Mouse (Mus musculus): ENCODE measurements around the gene Acox2.
"Not testable (repeated sequence)": the region's sequence is repeated elsewhere in the genome, so short reads cannot be mapped to it uniquely, and the experiment has no call there.

Gene Acox2

DNA sequence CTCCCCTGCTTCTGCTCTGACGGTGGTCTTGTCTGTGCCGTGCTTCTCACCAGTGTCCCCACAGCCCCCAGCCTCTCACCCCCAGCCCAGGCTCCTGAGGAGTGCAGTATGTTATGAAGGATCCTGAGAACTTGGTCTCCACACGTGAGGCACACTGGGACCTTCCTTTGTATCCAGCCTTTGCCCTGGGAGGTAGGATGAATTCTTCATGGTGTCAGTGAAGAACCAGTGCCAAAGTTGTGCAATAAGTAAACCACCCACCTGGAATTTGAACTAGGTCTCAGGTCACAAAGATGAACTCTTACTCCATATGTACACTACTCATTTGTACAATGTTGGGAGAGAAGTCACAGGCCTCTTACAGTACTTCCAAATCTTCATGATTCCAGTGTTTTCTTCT, at the start of gene Acox2:
TSS of gene Acox2 (minus strand) at position 188 of the 400 bp plus-strand sequence.
- no peak for DNase-seq (ENCODE audit: low spot score)

DNA sequence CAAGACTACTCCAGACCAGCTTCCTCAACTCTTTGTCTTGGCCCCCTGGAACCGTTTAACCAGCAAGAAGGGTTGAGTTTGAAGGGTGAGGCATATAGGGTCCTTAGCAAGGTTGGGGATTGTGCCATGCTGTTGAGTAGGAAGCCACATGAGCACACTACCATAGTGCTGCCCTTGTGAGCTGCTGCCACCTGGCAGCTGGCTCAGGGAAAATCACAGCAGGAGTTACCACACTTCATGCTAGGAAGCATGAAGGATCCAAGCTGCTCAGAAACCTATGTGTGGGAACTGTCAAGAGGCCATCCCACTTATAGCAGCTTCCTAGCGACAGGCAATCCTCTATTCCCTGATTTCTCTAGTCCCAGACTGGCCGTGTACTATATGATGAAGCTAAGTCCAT, 49.5 kb upstream of the Acox2 start:
- DNase-seq (ENCODE audit: low spot score): no peak

DNA sequence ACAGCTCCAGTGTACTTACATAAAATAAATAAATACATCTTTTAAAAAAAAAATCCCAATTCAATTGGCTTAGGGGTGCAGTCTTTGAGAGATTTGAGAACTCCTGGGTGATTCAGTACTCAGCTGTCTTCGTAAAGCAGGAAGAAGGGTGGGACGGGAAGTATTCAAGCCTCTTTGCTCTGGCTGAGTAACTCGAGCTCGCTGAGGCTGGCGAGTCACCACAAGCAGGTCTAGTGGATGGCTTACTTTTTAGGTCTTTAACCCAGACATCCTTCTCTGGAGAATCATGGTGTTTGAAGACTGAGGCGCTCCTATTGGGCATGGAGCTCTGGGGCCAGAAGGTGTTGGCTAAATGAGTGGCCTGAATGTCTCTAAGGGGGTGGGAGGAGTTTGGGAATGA, 47.7 kb upstream of the Acox2 start:
- DNase-seq (ENCODE audit: low spot score): no peak

DNA sequence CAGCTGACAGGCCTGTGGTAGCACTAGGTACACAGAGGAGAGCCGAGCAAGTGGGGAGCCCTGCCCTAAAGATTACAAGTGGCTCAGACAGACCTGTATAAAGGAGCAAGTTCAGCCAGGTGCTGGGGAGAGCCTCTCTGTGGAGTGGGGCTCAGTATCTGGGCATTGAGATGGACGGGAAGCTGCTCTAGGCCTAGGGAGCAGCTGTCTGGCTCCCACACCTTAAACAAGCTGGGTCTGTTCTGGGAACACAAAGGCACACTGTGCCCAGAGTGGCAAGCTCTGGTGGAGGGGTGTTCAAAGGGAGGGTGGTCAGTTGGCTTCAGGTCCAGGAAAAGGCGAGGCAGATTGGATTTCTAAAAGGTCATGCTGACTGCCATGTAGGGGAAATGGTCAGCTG, 45.9 kb upstream of the Acox2 start:
- no peak for DNase-seq (ENCODE audit: low spot score)

DNA sequence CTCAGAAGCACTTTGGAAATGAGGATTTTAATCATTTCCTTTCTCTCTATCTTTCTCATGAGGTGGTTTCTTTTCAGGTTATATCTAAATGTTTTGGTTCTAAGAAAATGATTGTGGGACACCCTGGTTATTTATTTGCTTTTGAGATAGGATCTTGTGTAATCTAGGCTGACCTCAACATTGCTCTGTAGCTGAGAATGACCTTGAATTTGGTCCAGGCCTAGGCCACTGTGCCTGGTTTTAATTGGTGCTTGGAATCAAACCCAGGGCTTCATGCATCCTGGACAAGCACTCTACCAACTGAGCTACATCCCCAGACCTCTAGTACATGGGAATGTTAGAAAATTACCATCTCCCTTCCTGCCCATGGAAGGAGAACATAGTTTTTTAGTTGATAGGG, 44.9 kb upstream of the Acox2 start:
- DNase-seq (ENCODE audit: low spot score): no peak

DNA sequence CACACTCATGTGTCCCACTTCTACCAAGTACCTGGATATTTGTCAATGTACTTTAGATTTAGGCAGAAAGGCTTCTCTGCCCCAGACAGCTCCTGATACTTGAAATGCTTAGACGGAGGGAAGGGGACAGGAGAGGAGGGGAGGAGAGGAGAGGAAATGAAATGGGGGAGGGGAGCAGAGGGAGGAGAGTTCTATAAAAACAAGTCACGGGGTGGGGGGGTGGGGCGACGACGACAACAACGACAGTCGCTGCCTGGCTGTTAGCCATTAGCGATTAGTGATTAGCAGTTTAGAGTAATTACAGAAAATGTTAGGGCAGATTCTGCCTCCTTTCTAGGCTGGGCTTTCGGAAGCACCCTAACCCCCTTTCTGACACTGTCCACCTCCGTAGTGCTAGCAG, 43.5 kb upstream of the Acox2 start:
- no peak for DNase-seq (ENCODE audit: low spot score)

DNA sequence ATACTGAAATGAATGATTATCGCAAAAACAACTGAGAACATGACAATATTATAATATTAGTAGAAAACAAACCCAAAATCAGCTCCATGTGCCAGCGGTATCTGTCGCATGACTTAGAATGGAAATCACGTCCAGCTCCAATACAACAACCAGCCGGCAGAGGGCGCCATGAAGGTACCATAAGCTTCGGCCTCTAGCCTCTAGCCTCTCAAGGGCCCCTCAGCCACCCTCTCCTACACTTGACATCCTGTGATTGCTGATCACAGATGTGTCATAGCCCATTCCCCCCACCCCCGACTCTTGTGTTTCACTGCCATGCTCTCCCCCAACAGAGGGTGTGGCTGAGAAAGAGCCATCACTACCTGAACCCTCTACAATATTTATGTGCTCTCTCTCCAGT, 41.1 kb upstream of the Acox2 start:
- peak; percentile 79 for DNase-seq (ENCODE audit: low spot score)

DNA sequence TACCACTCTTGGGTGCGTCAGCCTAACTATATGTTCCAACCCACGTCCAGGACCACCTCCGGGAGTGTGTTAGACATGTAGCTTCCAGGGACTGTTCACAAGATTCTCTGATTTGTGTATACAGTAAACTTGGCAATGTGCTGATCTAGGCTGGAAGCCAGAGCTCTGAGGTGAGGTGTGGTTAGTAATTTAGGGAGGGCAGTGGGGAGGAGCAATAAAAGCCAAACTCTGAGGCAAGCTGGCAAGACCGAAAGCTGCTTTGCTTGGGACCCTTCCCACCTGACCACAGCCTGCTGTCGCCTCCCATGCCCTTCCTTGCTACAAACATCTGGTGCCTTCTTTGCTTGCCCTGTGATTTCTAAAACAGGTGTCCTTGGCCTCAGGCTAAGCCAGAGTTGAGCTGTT, 38.7 kb upstream of the Acox2 start:
- DNase-seq (ENCODE audit: low spot score): no peak

DNA sequence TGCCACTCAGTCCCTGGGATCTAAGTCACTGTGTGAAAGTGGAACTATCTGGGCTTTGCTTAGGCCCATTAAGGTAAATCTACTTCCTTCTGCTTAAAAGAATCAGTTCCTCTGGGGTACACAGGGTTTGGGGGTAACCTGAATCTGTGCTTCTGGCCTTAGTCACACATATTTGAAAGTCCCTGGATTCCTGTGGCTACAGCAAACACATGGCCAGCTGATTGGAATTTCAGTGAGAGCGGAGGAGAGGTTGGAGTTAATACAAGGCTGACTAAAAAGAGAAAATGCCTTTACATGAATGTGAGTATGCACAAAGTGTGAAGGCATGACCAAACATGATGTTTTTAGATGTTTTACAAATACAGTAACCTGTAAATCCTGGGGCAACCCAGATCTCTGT, 35.1 kb upstream of the Acox2 start:
- no peak for DNase-seq (ENCODE audit: low spot score)

DNA sequence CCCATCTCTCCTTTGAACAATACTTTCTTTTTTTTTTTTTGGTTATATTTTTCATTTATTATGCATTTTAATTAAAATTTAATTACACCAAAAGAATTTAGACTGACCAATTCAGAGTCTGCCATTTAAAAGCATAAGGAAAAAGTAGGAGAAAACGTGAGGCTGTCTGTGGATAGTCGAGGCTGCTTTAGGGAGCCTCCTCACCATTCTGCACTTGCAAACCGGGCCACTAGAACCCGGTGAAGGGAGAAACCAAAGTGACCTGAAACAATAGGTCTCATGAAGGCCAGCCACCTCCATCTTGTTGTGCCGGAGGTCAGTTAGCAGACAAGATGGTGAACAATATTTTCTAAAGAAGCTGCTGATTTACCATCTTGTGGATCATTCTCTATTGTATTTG, 27.4 kb upstream of the Acox2 start:
- not testable (repeated sequence) for DNase-seq (ENCODE audit: low spot score)

DNA sequence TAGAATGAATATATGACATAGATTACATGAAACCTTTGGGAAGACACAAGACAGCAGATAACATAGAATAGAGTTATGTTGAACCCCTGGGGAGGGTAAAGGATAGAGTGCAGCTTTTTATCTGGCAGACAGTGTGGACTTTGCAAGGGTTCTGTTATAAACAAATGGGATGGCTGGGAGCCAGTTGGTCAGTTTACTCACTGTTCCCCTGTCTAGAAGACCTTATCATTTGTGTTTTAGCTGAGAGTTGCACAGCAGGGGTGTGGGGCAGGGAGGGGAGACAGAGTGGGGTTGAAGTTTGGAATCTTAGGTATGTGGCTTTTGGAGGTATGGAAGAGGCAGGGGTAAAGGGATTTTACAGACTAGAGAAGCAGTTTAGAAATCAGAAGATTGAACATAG, 24.6 kb upstream of the Acox2 start:
- DNase-seq (ENCODE audit: low spot score): no peak

DNA sequence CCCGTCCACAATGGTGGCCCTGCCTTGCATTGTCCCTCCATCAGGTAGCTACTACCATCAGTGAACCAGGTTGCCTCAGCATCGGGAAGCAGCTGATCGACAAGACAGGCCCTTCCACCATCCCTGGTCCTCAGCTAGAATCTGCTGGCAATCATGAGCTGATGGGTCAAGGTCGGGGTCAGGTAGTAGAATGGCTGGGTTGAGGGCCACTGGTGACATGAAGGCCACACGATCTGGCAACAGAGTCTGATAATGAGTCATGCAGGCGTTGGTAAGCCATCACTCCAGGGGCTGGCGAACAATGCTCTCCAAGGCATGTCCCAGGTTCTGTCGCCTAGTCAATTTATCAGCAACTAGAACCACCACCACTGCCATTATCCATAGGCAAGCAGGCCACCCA, 12.1 kb upstream of the Acox2 start:
- DNase-seq (ENCODE audit: low spot score): not testable (repeated sequence)

DNA sequence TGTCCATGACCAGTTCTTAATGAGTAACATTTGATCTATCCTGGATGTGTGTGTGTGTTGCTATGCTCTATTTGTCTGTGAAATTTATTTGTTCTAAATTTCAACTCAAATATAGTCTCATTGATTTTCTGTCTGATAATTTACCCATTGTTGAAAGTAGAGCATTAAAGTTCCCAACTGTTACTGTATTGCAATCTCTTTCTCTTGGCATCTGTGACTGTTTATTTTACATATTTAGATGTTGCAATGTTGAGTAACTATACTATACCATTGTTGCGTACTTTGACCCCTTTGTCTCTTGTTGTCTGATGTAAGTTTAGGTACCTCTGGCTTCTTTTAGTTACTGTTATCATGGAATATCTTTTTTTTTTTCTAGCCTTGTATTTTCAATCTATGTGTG, 5.2 kb upstream of the Acox2 start:
- DNase-seq (ENCODE audit: low spot score): no peak

DNA sequence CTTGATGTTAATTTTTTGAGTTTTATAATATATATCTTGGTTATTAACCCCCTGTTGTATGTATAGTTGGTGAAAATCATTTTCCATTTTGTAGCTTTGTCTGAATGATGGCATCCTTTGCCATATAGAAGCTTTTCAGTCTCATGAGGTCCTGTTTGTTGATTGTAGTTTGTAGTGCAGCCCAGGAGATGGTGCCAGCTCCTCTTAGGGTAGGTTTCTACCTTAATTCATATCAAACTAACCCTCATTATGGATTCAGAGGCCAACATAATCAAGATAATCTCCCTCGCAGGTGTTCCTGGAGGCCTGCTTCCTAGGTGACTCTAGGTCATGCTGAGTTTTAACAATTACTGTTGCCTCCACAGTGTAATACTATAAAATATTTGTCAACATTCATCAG, 3.1 kb upstream of the Acox2 start:
- no peak for DNase-seq (ENCODE audit: low spot score)

DNA sequence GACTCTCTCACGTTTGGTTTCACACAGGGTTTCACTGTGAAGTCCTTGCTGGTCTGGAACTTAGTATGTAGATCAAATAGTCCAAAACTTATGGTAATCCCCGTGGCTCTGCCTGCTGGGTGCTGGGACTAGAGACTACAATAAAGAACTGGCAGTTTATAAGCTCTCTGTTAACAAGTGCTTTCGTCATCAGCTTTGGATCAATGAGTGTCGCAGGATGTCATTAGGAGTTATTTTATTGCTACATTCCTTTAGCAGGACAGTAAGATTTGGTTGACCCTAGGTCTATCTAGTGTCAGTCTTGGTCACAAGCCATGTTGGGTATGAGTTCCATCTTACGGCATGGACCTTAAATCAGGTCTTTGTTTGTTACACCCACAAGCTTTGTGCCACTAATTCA, 1.1 kb upstream of the Acox2 start:
- no peak for DNase-seq (ENCODE audit: low spot score)

DNA sequence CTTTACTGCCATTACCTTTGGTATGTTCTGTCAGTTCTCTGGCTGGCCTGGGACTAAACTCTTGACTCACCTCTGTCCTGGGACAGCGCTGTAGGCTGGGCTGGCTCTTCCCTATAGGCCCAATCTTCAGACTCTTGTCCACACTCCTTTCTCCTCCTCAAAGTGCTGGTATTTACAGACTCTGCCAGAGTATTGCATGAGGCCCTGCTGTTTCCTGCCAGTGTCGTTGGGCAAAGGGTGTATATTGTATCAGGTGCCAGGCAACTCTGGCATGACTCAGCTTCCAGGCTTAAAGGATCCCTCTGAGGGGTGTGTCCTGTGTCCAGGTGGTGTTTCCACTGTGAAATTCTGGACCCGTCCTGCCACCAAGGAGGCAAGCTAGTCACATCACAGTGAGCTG, 401 bp downstream of the Acox2 start:
- DNase-seq (ENCODE audit: low spot score): no peak

DNA sequence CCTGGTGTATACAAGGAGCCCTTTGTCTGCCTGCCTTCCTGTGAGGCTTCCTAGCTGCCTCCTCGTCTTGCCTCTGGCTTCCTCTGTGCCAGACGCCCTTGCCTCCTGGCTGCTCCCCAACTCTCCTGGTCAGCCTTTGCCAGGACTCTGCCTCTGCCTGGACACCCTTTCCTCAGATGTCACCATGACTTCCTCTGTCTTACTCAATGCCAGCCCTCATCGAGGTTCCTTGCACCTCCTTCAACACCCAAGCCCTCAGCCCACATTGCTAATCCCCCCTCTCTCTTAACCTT, 872 bp downstream of the Acox2 start:
- no peak for DNase-seq (ENCODE audit: low spot score)

DNA sequence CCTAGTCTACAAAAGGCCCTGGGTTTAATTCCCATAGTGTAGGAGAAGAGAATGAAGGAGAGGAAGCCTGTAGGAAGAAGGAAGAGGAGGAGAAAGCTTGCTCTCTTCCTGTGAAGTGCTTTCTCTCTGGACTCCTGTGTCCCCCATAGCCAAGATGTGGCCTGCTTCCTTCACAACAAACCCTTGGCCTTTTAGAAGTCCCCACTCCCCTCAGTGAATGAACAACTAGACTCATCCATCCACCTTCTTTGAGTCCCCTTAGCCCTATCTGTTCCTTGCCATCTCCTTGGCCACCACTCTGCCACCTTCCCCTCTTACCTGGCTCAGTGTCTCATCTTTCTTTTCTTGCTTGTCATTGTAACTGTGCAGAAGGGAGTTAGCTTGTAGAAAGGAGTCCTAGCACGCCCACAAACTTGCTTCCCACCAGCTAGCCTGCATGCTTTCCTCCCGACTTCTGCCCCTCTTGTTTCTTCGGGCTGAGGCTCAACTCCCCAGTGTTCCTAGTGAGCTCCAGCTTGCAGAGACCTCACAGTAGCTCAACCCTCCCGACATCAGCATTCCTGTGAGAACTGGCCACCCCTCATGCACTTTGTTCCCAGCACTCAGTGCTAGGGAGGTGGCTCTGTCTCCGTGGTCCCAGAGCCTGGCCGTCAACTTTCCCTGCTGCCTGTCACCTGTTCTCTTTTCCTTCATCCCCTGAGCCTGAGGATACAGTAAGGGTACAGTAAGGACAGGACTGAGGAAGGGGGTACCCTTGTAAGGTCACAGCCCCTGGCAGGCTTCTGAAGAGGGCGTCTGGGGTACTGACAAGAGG, 1.4 kb downstream of the Acox2 start:
- no peak for DNase-seq (ENCODE audit: low spot score)

DNA sequence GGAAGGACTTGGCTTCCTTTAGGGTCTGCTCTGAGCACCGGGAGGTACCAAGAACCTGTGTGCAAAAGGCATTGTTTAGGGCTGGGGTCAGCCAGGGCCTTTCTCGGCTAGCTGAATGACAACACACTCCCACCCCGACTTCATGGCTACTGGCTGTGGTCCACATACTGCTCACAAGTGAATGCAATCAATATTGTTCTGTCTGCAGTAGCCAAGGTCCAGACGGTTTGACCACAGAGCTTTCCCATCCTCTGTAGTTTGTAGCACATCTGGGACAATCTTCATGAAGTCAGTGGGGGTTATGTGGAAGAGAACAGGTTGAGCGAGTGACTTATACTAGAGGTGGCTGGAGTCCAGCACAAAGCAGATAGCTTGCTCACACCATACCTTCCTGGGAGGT, 2.3 kb downstream of the Acox2 start:
- no peak for DNase-seq (ENCODE audit: low spot score)

DNA sequence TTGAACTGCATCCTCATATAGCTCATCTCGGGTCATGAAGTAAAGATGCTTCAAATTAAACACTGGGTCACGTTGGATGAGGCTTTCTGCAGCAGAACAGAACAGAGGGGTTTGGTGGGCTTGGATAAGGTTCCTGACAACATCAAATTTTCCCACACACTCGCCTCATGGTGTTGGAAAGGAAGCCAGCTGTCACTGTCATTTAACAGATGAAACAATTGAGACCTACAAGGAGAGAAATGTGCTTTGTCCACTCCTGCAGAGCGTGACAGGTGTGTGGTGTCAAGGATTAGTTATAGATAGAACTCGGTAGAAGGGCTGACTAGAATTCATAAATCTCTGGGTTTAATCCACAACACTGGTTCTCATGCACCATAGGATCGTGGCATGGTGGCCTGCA, 3.1 kb downstream of the Acox2 start:
- DNase-seq (ENCODE audit: low spot score): no peak

DNA sequence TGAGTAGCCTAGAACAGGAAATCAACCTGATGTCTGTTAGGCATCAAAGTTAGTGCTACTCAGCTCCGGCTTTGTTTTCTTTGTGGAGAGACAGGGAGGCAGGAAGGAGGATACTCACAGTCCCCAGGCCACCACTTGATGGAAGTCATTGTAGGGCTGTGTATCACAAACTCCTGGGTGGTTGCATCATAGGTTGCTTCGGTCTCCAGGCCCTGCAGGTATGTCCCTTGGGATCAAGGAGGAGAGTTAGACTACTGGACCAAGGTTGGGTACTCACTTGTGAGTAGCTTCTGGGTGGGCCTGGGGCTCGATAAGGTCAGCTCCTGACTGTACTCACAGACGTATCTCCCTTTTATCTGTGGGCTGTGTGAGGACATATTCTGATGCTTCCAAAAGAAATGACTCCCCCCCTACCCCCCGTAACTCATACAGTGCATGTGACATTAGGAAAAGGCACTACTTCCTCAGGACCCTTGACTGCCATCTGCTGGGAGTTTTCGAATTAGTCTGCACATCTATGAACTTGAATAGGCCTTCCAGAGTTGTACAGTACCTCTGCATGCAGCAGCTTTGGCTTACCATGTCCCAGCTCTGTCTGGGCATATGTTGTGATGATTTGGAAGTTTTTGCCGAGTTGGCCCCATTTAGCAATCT, 4.0 kb downstream of the Acox2 start:
- DNase-seq (ENCODE audit: low spot score): peak; percentile 75

DNA sequence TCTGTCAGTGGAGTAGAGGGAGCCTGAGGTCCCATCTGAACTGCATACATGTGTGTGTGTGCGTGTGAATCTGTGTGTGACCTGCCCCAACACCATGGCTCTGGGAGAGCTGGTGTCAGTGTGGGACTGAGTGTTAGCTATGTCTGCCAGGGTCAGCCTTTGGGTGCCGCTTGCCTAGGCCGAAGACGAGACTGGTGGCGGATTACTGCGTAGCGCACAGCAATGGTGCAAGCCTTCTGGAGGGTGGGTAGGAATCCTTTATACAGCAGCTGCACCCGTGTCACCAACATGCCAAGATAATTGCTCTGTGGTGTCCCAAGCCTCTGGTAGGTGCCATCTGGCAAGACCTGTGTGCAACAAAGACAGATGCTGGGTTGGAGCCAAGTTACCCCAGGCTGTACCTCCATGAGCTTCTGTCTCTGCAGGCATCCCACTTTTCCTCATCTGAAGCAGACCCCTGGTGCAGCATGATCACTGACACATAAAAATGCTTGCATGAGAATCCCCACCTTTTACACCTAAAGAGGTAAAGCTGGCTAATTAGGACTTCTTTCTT, 7.7 kb downstream of the Acox2 start:
- no peak for DNase-seq (ENCODE audit: low spot score)

DNA sequence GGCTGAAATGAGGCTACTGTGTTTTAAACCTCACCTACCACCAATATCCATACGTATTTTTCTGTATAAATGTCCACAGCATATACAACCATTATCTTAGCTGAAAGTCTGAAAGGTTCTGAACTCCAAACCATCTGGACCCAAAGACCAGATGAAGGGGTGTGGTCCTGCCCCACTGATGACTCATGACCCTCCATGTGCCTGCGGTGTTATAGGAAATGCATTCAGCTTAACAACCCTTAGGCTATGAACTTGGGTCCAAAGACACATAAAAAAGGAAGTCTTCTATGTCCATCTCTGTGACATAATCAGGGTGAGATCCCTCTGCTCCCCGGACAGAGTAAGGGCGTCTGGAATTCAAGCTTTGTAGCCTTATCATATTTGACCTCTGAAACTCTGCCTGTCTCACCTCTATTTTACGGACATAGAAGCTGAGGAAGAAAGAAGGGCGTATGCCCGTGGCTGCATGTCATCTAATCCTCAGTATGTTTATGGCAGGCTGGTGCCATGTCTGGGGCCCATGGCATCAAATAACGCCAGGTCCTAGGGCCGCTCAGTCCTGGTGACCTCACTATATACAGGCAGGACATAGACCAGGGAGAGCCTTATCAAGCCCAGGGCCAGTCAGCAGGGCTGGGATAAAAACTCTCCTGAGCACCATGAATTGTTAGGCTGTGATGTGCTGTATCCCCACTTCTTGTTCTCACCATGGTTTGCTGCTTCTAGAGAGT, 8.8 kb downstream of the Acox2 start:
- no peak for DNase-seq (ENCODE audit: low spot score)
